ENCODE assay signal across 8 mouse cellular contexts in the genomic region with DNA sequence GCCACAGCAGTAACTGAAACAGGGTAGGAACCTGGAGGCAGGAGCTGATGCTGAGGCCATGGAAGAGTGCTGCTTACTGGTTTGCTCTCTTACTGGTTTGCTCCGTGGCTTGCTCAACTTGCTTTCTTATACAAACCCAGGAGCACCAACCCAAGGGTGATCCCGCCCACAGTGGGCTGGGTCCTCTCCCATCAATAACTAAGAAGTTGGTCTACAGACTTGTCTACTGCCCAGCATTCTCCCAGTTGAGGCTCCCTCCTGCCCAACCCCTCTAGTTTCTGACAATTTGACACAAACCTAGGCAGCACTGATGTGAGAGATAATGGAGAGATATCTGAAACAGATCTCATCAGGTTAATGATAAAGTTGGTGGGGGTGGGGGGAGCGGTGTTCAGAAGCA.
A peak's percentile ranks its signal among the peaks of the same experiment; 100 is the strongest.
DNase-seq lines count a peak whose midpoint lies in the region; ATAC-seq and TF ChIP-seq lines count a peak whose summit lies in the region.

No protein-coding gene starts in this region.

- 16% methylated on average over 3 of the region's 3 CpGs for WGBS in kidney, embryonic 14.5 days
- 17% methylated on average over 3 of the region's 3 CpGs for WGBS in embryonic facial prominence, embryonic 13.5 days
- WGBS in hindbrain, embryonic 16.5 days = 19% methylated on average over 3 of the region's 3 CpGs
- WGBS in midbrain, postnatal 0 days = 14% methylated on average over 3 of the region's 3 CpGs

- H3K4me2 ChIP-seq in kidney, embryonic 14.5 days (replicated peaks; ENCODE audit: low read depth, low read length) = peak overlapping the region; percentile 27
- peak overlapping the region; percentile 44 for H3K4me2 ChIP-seq in embryonic facial prominence, embryonic 13.5 days
- H3K4me2 ChIP-seq in hindbrain, embryonic 16.5 days (ENCODE audit: low read length) = peak overlapping the region; percentile 42
- H3K4me2 ChIP-seq in midbrain, postnatal 0 days (ENCODE audit: low read depth, low read length, poor library complexity, severe bottlenecking) = no peak overlapping the region

- peak; percentile 25; the same call in 1 of the 2 replicates for ATAC-seq in kidney, embryonic 14.5 days (ENCODE audit: low FRiP score, low TSS enrichment)
- no peak for ATAC-seq in embryonic facial prominence, embryonic 13.5 days (ENCODE audit: insufficient number of reproducible peaks, insufficient read depth, low FRiP score, low TSS enrichment, low read depth)
- ATAC-seq in hindbrain, embryonic 16.5 days = no peak
- no peak for ATAC-seq in midbrain, postnatal 0 days (ENCODE audit: low FRiP score)
- no peak for ATAC-seq in erythroblast, adult 5-6 weeks (replicated peaks; ENCODE audit: low FRiP score, poor library complexity, severe bottlenecking)

- peak overlapping the region; percentile 12; the same call in 1 of the 2 replicates for H3K27ac ChIP-seq in kidney, embryonic 14.5 days (ENCODE audit: low read depth, low read length)
- no peak overlapping the region for H3K27ac ChIP-seq in embryonic facial prominence, embryonic 13.5 days
- peak overlapping the region; percentile 20; the same call in 1 of the 2 replicates for H3K27ac ChIP-seq in hindbrain, embryonic 16.5 days (ENCODE audit: low read depth, low read length)
- 0 out of 2 replicates have a peak overlapping the region, but pooled peaks have one; percentile 8 for H3K27ac ChIP-seq in midbrain, postnatal 0 days (ENCODE audit: low read depth, low read length)

- H3K36me3 ChIP-seq in kidney, embryonic 14.5 days (ENCODE audit: control insufficient read depth, insufficient read depth, low read length) = no peaks in the 10 kb centered on the region
- H3K36me3 ChIP-seq in embryonic facial prominence, embryonic 13.5 days = no peaks in the 10 kb centered on the region
- no peaks in the 10 kb centered on the region for H3K36me3 ChIP-seq in hindbrain, embryonic 16.5 days (ENCODE audit: control insufficient read depth, insufficient read depth, low read length)
- H3K36me3 ChIP-seq in midbrain, postnatal 0 days (ENCODE audit: insufficient read depth, low read length) = no peaks in the 10 kb centered on the region

- no peak for TF ChIP-seq CTCF in midbrain, postnatal 0 days (IDR thresholded peaks at IDR 0.05)

- no peak overlapping the region for H3K4me3 ChIP-seq in kidney, embryonic 14.5 days (ENCODE audit: low read length)
- H3K4me3 ChIP-seq in embryonic facial prominence, embryonic 13.5 days = no peak overlapping the region
- no peak overlapping the region for H3K4me3 ChIP-seq in hindbrain, embryonic 16.5 days (ENCODE audit: low read length)
- H3K4me3 ChIP-seq in midbrain, postnatal 0 days (ENCODE audit: low read depth, low read length) = no peak overlapping the region

- no peaks in the 10 kb centered on the region for H3K9me3 ChIP-seq in kidney, embryonic 14.5 days (ENCODE audit: control insufficient read depth, low read length)
- no peaks in the 10 kb centered on the region for H3K9me3 ChIP-seq in embryonic facial prominence, embryonic 13.5 days
- H3K9me3 ChIP-seq in hindbrain, embryonic 16.5 days (ENCODE audit: control insufficient read depth, low read length) = no peaks in the 10 kb centered on the region
- no peaks in the 10 kb centered on the region for H3K9me3 ChIP-seq in midbrain, postnatal 0 days (ENCODE audit: low read length)

- no peak for DNase-seq in kidney, postnatal 36 days
- DNase-seq in midbrain, postnatal 0 days (ENCODE audit: low spot score) = no peak
- DNase-seq in urinary bladder, postnatal 10 days (ENCODE audit: low spot score) = no peak
- DNase-seq in layer of hippocampus, adult 9-10 months (ENCODE audit: low spot score) = no peak

- H3K27me3 ChIP-seq in kidney, embryonic 14.5 days (ENCODE audit: control insufficient read depth, insufficient read depth, low read length) = no peaks in the 10 kb centered on the region
- no peaks in the 10 kb centered on the region for H3K27me3 ChIP-seq in embryonic facial prominence, embryonic 13.5 days
- H3K27me3 ChIP-seq in hindbrain, embryonic 16.5 days (replicated peaks; ENCODE audit: control insufficient read depth, insufficient read depth, low read length) = no peaks in the 10 kb centered on the region
- H3K27me3 ChIP-seq in midbrain, postnatal 0 days (ENCODE audit: insufficient read depth, low read length) = no peaks in the 10 kb centered on the region

- peaks cover 17% of the 10 kb centered on the region for H3K4me1 ChIP-seq in kidney, embryonic 14.5 days (ENCODE audit: control insufficient read depth, insufficient read depth, low read length)
- peaks cover 29% of the 10 kb centered on the region for H3K4me1 ChIP-seq in embryonic facial prominence, embryonic 13.5 days
- peaks cover 29% of the 10 kb centered on the region for H3K4me1 ChIP-seq in hindbrain, embryonic 16.5 days (ENCODE audit: control insufficient read depth, insufficient read depth, low read depth, low read length)
- H3K4me1 ChIP-seq in midbrain, postnatal 0 days (ENCODE audit: insufficient read depth, low read length) = peaks cover 3% of the 10 kb centered on the region; the same call in 1 of the 2 replicates

- H3K9ac ChIP-seq in kidney, embryonic 14.5 days (ENCODE audit: low read depth, low read length) = no peak overlapping the region
- no peak overlapping the region for H3K9ac ChIP-seq in embryonic facial prominence, embryonic 13.5 days
- H3K9ac ChIP-seq in hindbrain, embryonic 16.5 days (ENCODE audit: low read depth, low read length) = no peak overlapping the region
- no peak overlapping the region for H3K9ac ChIP-seq in midbrain, postnatal 0 days (replicated peaks; ENCODE audit: low read length, poor library complexity, severe bottlenecking)
